Mouse (Mus musculus) gastrocnemius, adult 8-10 months (tissue): ENCODE results near the gene Srgap3. TPM values are rescaled to one million over a fixed set of nuclear protein-coding genes. Genes with fewer than 3 reads are reported as not detected.

Experiments
- DNase-seq, 2 experiments: peaks; one replicate each; pipeline ENCODE4 v3.0.0; 2022; ENCODE audit warnings: low spot score in 2 of 2
- total RNA-seq, 4 experiments: library from RNA; stranded (reverse); gene quantifications; 2 replicates each; pipeline ENCODE4 v1.2.4; 2022

Gene Srgap3
- total RNA-seq, 4 experiments from 2014 or later = 0.27 to 0.67 (median 0.48) TPM

GRCm38 (mm10) chr6:112950205-112951110, 3.4 kb upstream of the Srgap3 start:
- no peak for DNase-seq

- no peak for DNase-seq
Measured at GRCm38 (mm10) chr6:112949220-112949619, 2.2 kb upstream of the Srgap3 start.

- no peak for DNase-seq
Measured at GRCm38 (mm10) chr6:112948416-112948815, 1.4 kb upstream of the Srgap3 start.

GRCm38 (mm10) chr6:112946021-112946811, 850 bp downstream of the Srgap3 start:
- DNase-seq = no peak

- no peak for DNase-seq
Measured at GRCm38 (mm10) chr6:112945181-112945751, 1.8 kb downstream of the Srgap3 start.

GRCm38 (mm10) chr6:112943596-112944245, 3.3 kb downstream of the Srgap3 start:
- DNase-seq = no peak

GRCm38 (mm10) chr6:112939281-112939680, 7.8 kb downstream of the Srgap3 start:
- no peak for DNase-seq

- no peak for DNase-seq
Measured at GRCm38 (mm10) chr6:112937791-112938190, 9.3 kb downstream of the Srgap3 start.

- DNase-seq = no peak
Measured at GRCm38 (mm10) chr6:112934501-112934900, 12.6 kb downstream of the Srgap3 start.

GRCm38 (mm10) chr6:112932611-112933010, 14.5 kb downstream of the Srgap3 start:
- no peak for DNase-seq

- DNase-seq = no peak
Measured at GRCm38 (mm10) chr6:112930011-112930451, 17.0 kb downstream of the Srgap3 start.

GRCm38 (mm10) chr6:112929291-112929984, 17.6 kb downstream of the Srgap3 start:
- DNase-seq = no peak

- no peak for DNase-seq
Measured at GRCm38 (mm10) chr6:112928841-112929240, 18.2 kb downstream of the Srgap3 start.

GRCm38 (mm10) chr6:112927341-112927740, 19.7 kb downstream of the Srgap3 start:
- DNase-seq = no peak

GRCm38 (mm10) chr6:112926011-112926410, 21.1 kb downstream of the Srgap3 start:
- no peak for DNase-seq

- DNase-seq = no peak
Measured at GRCm38 (mm10) chr6:112925234-112925975, 21.7 kb downstream of the Srgap3 start.

GRCm38 (mm10) chr6:112924606-112925141, 22.4 kb downstream of the Srgap3 start:
- DNase-seq = no peak

- DNase-seq = no peak
Measured at GRCm38 (mm10) chr6:112920619-112921195, 26.4 kb downstream of the Srgap3 start.

GRCm38 (mm10) chr6:112917717-112918116, 29.3 kb downstream of the Srgap3 start:
- DNase-seq = no peak
